Mouse (Mus musculus) heart, adult 8-10 months (tissue): ENCODE data around the gene 1600012H06Rik. TPM values are rescaled to one million over a fixed set of nuclear protein-coding genes. Genes with fewer than 3 reads are reported as not detected.
"Not testable (repeated sequence)": the region's sequence is repeated elsewhere in the genome, so short reads cannot be mapped to it uniquely, and the experiment has no call there.

Experiments
- DNase-seq: peaks from one replicate; pipeline ENCODE4 v3.0.0; 2022; ENCODE audit warnings: low spot score
- total RNA-seq, 4 experiments: library from RNA; stranded (reverse); gene quantifications; 2 replicates each; pipeline ENCODE4 v1.2.4; 2022

The 1600012H06Rik gene
- total RNA-seq, 4 experiments from 2014 or later, result 10.5 to 11.9 (median 11.0) TPM

DNA sequence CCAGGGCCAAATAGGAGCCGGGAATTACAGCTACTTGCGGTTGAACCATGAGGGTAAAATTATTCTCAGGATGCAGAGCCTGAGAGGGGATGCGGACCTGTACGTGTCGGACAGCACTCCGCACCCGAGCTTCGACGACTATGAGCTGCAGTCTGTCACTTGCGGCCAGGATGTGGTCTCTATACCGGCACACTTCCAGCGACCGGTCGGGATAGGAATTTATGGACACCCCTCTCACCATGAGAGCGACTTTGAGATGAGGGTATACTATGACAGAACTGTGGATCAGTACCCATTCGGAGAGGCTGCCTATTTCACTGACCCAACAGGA lies 710 bp downstream of the 1600012H06Rik start:
- DNase-seq, result no peak

- no peak for DNase-seq
Measured at GRCm38 (mm10) chr17:14944551-14944950, 1.6 kb downstream of the 1600012H06Rik start.

DNA sequence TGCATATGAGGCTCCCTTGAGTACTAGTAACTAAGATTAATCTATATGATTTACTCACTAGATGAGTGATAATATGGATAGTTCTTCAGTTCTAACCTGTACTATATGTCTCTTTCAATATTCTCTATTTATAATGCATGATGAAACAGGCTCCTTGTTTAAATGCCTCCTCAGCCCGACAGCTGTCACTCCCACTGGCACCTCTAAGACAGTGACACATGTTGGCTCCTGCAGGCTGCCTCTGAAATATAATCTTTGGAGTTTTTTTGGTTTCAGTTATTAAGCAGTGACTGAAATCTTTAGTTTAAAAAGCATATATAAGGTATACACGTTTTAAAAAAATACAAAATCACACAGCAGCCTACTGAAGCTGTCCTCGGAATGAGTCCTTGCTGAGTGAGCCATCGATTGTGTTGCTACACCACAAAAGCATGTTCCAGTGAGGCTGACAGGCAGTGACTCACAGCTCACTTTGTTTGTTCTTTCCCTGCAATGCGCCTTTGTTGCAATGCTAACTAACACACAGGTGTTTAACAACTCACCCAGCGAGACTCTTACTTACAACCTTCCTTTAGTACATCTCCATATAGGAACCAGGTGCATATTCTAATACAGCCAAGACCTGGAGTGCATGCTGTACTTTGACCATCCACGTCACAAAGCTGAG lies 6.3 kb downstream of the 1600012H06Rik start:
- DNase-seq, result no peak

DNA sequence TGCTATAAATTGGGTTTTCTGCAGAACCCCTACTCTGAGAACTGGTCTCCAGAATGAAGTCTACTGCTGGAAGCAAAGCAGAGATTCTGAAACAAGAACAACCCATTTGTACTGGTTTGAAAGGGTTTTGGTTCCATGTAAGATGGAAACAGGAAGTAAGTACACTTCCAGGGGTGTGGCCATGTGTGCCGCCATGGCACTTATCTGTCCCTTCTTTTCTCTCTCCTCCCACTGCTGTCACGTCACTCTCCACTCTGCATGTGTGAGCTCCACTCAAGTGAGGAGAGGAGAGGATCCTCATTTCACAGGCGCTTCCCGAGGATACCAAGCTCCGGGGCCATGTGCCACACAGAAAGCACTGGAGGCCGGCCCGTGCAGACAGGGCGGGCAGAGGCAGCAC lies 10.5 kb downstream of the 1600012H06Rik start:
- no peak for DNase-seq

- no peak for DNase-seq
Measured at GRCm38 (mm10) chr17:14958686-14959327, 15.8 kb downstream of the 1600012H06Rik start.

DNA sequence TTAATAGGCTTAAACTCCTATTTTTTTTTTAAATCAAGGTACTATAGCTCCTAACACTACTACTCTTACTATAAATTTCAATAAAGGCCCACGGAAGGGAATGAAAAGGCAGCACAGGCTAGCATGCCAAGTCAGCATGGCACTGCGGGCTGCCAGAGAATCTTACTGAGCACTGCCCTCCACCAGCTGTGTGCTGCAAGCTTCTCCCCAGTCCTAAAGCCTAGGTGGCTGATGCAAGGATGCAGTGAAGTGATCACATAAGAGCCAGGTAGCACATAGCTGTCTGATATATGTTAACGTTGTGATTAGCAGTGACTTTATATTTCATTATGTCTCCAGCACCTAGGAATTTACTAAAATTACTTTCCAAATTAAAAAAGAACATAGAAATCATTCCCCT lies 17.0 kb downstream of the 1600012H06Rik start:
- no peak for DNase-seq

GRCm38 (mm10) chr17:14960520-14960919 lies 17.5 kb downstream of the 1600012H06Rik start:
- DNase-seq, result no peak

DNA sequence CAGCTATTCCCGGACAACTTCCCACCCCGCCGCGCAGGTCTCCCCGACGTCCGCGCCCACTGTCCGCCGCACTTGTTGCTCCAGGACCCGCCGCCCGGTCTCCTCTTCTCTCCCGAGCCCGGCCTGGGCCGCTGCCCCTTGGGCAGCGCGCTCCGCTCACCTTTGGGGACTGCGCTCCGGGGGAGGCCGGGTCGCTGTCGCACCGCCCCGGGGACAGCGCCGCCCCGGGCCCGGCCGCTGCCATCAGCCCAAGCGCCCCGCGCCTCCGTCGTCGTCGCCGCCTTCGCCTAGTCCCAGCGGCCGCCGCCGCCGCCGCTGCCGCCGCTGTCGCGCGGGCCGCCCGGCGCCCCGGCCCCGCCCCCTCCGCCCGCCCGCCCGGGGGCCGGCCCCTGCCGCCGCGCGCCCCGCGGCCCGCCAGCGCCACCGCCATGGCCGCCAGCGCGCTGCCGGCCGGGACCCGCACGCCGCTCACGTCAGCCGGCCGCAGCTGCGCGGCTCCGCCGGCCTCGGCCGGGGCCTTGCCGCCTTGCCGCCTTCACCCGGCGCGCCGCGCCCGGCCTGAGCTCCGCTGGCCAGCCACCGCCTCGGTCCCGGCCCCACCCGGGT lies 18.1 kb downstream of the 1600012H06Rik start, which contains the start of gene Phf10:
Gene Phf10 (minus strand): TSS at position 323 of the 606 bp plus-strand sequence.
- DNase-seq, result not testable (repeated sequence)

DNA sequence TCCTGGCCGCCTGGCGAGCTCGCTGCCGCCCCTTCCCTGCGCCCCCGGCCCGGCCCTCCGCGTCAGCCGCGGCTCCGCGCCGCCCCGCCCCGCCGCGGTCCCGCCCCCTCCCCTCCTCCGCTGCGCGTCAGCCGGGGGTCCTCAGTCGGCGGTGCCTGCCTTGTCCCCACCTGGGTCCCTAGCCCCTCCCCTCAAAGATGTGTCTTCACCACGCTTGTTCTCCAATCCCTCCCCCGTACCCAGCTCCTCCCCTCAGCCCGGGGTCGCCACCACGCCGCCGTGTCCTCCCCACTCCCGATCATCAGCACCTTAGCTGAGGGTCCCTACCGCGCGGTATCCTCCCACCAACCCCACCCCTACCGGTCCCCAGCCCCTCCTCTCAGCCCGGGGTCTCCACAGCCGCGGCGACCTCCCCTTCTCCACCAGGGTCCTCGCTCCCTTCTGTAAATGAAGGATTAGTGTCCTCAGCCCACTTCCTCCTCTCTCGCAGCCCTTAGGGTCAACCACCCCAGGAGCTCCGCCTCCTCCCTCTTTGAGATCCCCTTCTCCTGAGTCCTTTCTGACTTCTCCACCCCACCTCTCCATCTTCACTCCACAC lies 18.7 kb downstream of the 1600012H06Rik start:
- not testable (repeated sequence) for DNase-seq

DNA sequence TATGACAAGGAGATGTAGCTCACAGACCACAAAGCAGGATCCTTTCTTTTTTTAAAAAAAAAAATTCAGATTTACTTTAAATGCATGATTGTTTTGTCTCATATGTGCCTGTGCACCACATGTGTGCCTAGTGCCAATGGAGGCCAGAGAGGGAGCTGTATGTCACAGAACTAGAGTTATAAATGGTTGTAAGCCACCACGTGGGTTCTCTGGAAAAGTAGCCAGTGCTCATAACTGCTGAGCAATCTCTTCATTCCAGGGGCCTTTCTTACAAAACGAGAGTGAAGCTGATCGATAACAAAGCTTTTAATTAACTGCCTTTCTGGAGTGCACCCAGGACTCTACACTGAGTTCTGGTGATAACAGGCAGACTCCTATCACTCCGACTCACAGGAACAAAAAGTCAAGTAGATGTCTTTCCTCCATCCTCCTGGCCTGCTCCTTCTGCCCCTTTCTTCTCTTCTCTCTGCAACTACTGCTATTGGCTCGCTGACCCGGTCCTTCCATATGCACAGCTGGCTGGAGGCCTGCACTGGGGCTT lies 25.5 kb downstream of the 1600012H06Rik start:
- DNase-seq, result not testable (repeated sequence)

DNA sequence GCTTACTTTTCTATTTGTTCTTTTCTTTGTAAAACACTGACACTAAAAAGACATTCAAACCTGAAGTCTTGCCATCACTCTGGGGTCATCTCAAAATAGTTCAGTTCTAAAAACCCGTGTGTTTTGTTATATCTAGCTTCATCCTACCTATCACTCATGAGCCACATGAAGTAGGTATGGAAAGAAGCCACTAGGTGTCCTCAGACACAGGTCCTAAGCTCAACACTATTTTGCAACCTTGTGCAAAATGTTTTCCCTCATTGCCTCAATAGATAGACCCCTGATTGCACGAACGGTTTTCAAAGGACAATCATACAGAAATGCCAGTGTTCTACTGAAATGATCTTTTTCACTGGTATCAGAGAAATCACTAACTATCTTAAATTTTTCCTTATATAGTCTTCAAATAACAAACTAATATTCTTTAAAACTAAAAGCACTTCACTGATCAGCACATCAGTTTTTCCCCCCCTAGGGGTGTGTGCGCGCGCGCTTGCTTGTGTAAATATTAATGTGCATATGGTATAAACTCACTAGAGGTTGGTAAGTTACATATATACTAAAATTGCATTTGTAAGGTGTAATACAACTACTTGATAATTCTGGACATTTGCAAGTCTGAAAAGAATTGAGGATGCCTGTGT lies 34.9 kb downstream of the 1600012H06Rik start:
- DNase-seq, result not testable (repeated sequence)

DNA sequence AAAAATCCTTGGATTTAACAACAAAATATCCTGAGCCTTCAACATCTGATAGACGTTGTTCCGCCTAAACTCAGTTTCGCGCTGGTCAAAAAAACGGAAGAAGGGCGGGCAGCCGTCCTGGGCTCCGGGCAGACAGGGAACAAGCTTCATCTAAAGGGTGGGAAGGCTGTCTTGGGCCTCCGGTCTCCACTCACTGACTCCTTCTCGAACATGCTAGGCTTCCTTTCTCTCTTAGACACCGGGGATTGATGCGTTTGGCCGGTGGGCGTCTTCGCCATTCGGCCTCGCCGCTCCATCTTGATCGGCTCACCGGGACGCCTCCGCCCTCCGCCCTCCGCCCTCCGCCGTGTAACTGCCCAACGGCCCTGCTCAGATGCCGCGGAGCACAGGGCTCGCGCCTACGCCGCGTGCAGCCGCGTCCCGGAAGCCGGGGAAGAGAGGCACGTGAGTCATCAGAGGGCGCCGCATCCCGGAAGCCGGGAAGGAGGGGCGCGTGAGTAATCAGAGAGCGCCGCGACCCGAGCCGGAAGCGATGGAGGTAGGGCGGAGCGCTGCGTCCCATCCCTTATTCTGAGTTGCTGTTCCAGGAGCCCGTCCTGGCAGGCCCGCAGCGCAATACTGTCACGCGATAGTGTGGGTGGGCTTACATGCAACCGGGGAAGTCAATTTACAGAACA lies 35.5 kb downstream of the 1600012H06Rik start, which contains the start of the genes 9030025P20Rik and Gm3417:
Gene 9030025P20Rik (plus strand): TSS at position 107 of the 677 bp plus-strand sequence.
Gene Gm3417 (minus strand): TSS at position 429 of the 677 bp plus-strand sequence.
- not testable (repeated sequence) for DNase-seq

DNA sequence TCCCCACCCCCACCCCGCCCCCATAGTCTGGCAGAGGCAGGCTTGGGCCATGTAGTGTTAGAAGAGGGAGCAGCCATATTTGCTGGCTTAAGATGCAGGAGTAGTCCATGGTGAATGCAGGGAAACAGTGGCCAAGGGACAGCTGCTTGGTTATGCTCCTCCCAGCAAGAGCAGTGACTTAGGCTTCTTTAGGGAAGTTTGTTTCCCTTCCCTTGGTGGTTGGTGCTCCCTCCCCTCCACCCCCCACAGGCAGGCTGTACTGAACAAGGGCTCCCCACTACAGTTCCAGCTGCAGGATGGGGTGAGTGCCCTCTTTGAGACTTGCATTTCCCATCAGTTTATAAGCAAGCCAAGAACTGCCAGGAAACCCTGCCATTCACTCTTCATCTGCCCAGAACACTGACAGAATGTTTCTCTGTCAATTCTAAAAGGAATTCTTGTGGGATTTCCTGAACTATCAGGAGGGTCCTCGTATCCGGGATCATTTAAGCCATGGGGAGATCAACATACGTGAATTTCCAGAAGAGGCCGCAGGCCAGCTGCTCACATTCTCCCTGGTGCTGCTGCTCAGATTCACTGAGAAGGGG lies 47.2 kb downstream of the 1600012H06Rik start:
- DNase-seq, result not testable (repeated sequence)

DNA sequence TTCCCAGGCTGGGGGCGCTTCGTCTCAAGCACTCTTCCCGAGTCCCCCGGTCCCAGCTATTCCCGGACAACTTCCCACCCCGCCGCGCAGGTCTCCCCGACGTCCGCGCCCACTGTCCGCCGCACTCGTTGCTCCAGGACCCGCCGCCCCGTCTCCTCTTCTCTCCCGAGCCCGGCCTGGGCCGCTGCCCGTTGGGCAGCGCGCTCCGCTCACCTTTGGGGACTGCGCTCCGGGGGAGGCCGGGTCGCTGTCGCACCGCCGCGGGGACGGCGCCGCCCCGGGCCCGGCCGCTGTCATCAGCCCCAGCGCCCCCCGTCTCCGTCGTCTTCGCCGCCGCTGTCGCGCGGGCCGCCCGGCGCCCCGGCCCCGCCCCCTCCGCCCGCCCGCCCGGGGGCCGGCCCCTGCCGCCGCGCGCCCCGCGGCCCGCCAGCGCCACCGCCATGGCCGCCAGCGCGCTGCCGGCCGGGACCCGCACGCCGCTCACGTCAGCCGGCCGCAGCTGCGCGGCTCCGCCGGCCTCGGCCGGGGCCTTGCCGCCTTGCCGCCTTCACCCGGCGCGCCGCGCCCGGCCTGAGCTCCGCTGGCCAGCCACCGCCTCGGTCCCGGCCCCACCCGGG lies 49.6 kb downstream of the 1600012H06Rik start:
- DNase-seq, result not testable (repeated sequence)

DNA sequence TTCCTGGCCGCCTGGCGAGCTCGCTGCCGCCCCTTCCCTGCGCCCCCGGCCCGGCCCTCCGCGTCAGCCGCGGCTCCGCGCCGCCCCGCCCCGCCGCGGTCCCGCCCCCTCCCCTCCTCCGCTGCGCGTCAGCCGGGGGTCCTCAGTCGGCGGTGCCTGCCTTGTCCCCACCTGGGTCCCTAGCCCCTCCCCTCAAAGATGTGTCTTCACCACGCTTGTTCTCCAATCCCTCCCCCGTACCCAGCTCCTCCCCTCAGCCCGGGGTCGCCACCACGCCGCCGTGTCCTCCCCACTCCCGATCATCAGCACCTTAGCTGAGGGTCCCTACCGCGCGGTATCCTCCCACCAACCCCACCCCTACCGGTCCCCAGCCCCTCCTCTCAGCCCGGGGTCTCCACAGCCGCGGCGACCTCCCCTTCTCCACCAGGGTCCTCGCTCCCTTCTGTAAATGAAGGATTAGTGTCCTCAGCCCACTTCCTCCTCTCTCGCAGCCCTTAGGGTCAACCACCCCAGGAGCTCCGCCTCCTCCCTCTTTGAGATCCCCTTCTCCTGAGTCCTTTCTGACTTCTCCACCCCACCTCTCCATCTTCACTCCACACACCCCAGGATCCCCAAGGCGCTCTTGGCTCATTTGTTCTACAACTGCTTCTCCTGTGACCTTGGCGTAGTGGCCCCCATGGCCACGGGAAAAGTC lies 50.3 kb downstream of the 1600012H06Rik start:
- not testable (repeated sequence) for DNase-seq

GRCm38 (mm10) chr17:14994140-14994539 lies 51.2 kb downstream of the 1600012H06Rik start:
- not testable (repeated sequence) for DNase-seq

DNA sequence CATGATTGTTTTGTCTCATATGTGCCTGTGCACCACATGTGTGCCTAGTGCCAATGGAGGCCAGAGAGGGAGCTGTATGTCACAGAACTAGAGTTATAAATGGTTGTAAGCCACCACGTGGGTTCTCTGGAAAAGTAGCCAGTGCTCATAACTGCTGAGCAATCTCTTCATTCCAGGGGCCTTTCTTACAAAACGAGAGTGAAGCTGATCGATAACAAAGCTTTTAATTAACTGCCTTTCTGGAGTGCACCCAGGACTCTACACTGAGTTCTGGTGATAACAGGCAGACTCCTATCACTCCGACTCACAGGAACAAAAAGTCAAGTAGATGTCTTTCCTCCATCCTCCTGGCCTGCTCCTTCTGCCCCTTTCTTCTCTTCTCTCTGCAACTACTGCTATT lies 57.1 kb downstream of the 1600012H06Rik start:
- DNase-seq, result not testable (repeated sequence)

DNA sequence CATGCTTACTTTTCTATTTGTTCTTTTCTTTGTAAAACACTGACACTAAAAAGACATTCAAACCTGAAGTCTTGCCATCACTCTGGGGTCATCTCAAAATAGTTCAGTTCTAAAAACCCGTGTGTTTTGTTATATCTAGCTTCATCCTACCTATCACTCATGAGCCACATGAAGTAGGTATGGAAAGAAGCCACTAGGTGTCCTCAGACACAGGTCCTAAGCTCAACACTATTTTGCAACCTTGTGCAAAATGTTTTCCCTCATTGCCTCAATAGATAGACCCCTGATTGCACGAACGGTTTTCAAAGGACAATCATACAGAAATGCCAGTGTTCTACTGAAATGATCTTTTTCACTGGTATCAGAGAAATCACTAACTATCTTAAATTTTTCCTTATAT lies 66.1 kb downstream of the 1600012H06Rik start:
- DNase-seq, result not testable (repeated sequence)
